Mouse (Mus musculus): ENCODE data around the gene Zfp523. TPM values are rescaled to one million over a fixed set of nuclear protein-coding genes. Genes with fewer than 3 reads are reported as not detected.

The Zfp523 gene
- polyA plus RNA-seq, 1 experiment, result 7.7 TPM

GRCm38 (mm10) chr17:28251579-28252280 is 74.8 kb downstream of the Zfp523 start:
- H3K27ac ChIP-seq (ENCODE audit: insufficient read depth, low read depth, low read length), result no peak overlapping the region
- TF ChIP-seq POLR2A (IDR thresholded peaks at IDR 0.05; ENCODE audit: borderline replicate concordance, low read depth, low read length) (no peak), CTCF (IDR thresholded peaks at IDR 0.05; ENCODE audit: low read depth, low read length) (no peak)
- peaks cover 51% of the 10 kb centered on the region for H3K4me1 ChIP-seq (ENCODE audit: control insufficient read depth, insufficient read depth, low read length)
- no peak overlapping the region for H3K4me3 ChIP-seq (ENCODE audit: insufficient read depth, low read length)

GRCm38 (mm10) chr17:28252281-28252648 is 75.3 kb downstream of the Zfp523 start:
- no peak overlapping the region for H3K27ac ChIP-seq (ENCODE audit: insufficient read depth, low read depth, low read length)
- no peak overlapping the region for H3K4me3 ChIP-seq (ENCODE audit: insufficient read depth, low read length)
- H3K4me1 ChIP-seq (ENCODE audit: control insufficient read depth, insufficient read depth, low read length), result peaks cover 48% of the 10 kb centered on the region
- no peak for TF ChIP-seq POLR2A (IDR thresholded peaks at IDR 0.05; ENCODE audit: borderline replicate concordance, low read depth, low read length)
- TF ChIP-seq CTCF (IDR thresholded peaks at IDR 0.05; ENCODE audit: low read depth, low read length), result no peak

- Histone ChIP-seq H3K4me3 (ENCODE audit: insufficient read depth, low read length) (no peak overlapping the region), H3K27ac (ENCODE audit: insufficient read depth, low read depth, low read length) (no peak overlapping the region), H3K4me1 (ENCODE audit: control insufficient read depth, insufficient read depth, low read length) (peaks cover 50% of the 10 kb centered on the region)
- TF ChIP-seq CTCF (IDR thresholded peaks at IDR 0.05; ENCODE audit: low read depth, low read length) (no peak), POLR2A (IDR thresholded peaks at IDR 0.05; ENCODE audit: borderline replicate concordance, low read depth, low read length) (no peak)
Observed at GRCm38 (mm10) chr17:28253216-28253615, 76.3 kb downstream of the Zfp523 start.

- TF ChIP-seq CTCF (IDR thresholded peaks at IDR 0.05; ENCODE audit: low read depth, low read length), result no peak
- TF ChIP-seq POLR2A (IDR thresholded peaks at IDR 0.05; ENCODE audit: borderline replicate concordance, low read depth, low read length), result no peak
- peaks cover 53% of the 10 kb centered on the region for H3K4me1 ChIP-seq (ENCODE audit: control insufficient read depth, insufficient read depth, low read length)
- no peak overlapping the region for H3K4me3 ChIP-seq (ENCODE audit: insufficient read depth, low read length)
- H3K27ac ChIP-seq (ENCODE audit: insufficient read depth, low read depth, low read length), result no peak overlapping the region
Observed at GRCm38 (mm10) chr17:28254804-28255203, 77.9 kb downstream of the Zfp523 start.

Other genes starting within 250 kb of the Zfp523 start
- gene Tcp11, start 96.5 kb upstream of the Zfp523 start, polyA plus RNA-seq (2012; ENCODE audit: insufficient read depth, insufficient read length, missing spikeins), result not detected in 2 replicates
- 0.11 TPM in 1 of 2 replicates, not detected in the other for gene Scube3, start 35.0 kb upstream of the Zfp523 start, polyA plus RNA-seq (2012; ENCODE audit: insufficient read depth, insufficient read length, missing spikeins)
- gene Def6, start 30.6 kb downstream of the Zfp523 start, polyA plus RNA-seq (2012; ENCODE audit: insufficient read depth, insufficient read length, missing spikeins), result 41.4 and 44.7 TPM in 2 replicates
- 29.5 and 30.6 TPM in 2 replicates for gene Ppard, start 55.6 kb downstream of the Zfp523 start, polyA plus RNA-seq (2012; ENCODE audit: insufficient read depth, insufficient read length, missing spikeins)
- gene Fance, start 136.4 kb downstream of the Zfp523 start, polyA plus RNA-seq (2012; ENCODE audit: insufficient read depth, insufficient read length, missing spikeins), result 24.2 and 32.1 TPM in 2 replicates
- gene Rpl10a, start 151.3 kb downstream of the Zfp523 start, polyA plus RNA-seq (2012; ENCODE audit: insufficient read depth, insufficient read length, missing spikeins), result 568 and 618 TPM in 2 replicates
- not detected in 2 replicates for gene Tead3, start 173.7 kb downstream of the Zfp523 start, polyA plus RNA-seq (2012; ENCODE audit: insufficient read depth, insufficient read length, missing spikeins)
- not detected in 2 replicates for gene Tulp1, start 188.1 kb downstream of the Zfp523 start, polyA plus RNA-seq (2012; ENCODE audit: insufficient read depth, insufficient read length, missing spikeins)